Mouse (Mus musculus) lung, postnatal 0 days (tissue): ENCODE results near the gene Rbms1.

Source experiments
- CTCF ChIP-seq: IDR thresholded peaks from 2 replicates; pipeline ENCODE4 v1.5.1; 2016; ENCODE audit warnings: antibody characterized with exemption, mild to moderate bottlenecking
- EP300 ChIP-seq: IDR thresholded peaks from 2 replicates; pipeline ENCODE4 v1.6.1; 2016; ENCODE audit warnings: antibody characterized with exemption, mild to moderate bottlenecking, control low read depth

GRCm38 (mm10) chr2:60858116-60858515, 104.9 kb downstream of the Rbms1 start:
- TF ChIP-seq CTCF = no peak
- TF ChIP-seq EP300 = peak; percentile 72
